Mouse (Mus musculus) liver, embryonic 14.5 days (tissue): ENCODE data around the gene Mb.

Source experiments
- CTCF ChIP-seq: IDR thresholded peaks from 2 replicates; pipeline ENCODE4 v1.5.1; 2016; ENCODE audit warnings: antibody characterized with exemption, low read depth, control low read depth
- EP300 ChIP-seq: IDR thresholded peaks from 2 replicates; pipeline ENCODE4 v1.6.1; 2016; ENCODE audit warnings: antibody characterized with exemption, low read depth

DNA sequence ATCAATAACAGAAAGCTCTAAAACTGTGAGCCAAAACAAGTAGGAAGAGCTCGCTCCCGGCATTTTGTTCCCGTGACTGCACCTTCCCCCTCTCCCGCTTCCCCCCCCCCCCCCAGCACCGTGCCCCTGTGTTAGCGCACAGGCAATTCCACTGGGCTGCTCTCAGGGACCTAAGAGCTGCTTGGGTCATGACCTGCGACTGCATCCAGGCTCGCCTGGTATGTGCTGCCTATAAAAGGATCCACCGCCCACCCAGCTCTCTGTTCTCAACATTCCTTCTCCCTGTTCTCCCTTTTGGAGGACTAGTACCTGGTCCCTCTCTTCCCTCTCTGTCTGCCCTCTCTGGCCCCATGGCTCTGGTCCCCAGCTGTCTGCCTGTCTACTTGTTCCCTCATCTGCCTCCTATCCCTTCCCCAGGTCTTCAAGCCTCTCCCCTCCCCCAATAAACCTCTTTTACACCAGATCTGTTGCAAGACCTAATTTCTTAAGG is 11.2 kb downstream of the Mb start:
- TF ChIP-seq CTCF (no peak), EP300 (no peak)
